Mouse (Mus musculus) stomach, postnatal 0 days (tissue): Measurements from ENCODE around the gene Gm20219.

Experiments used
- CTCF ChIP-seq: IDR thresholded peaks from 2 replicates; pipeline ENCODE4 v1.5.1; 2016; ENCODE audit warnings: antibody characterized with exemption, low read depth, mild to moderate bottlenecking, moderate library complexity
- EP300 ChIP-seq: optimal IDR thresholded peaks from 2 replicates; pipeline ENCODE3; 2016; ENCODE audit warnings: antibody characterized with exemption

DNA sequence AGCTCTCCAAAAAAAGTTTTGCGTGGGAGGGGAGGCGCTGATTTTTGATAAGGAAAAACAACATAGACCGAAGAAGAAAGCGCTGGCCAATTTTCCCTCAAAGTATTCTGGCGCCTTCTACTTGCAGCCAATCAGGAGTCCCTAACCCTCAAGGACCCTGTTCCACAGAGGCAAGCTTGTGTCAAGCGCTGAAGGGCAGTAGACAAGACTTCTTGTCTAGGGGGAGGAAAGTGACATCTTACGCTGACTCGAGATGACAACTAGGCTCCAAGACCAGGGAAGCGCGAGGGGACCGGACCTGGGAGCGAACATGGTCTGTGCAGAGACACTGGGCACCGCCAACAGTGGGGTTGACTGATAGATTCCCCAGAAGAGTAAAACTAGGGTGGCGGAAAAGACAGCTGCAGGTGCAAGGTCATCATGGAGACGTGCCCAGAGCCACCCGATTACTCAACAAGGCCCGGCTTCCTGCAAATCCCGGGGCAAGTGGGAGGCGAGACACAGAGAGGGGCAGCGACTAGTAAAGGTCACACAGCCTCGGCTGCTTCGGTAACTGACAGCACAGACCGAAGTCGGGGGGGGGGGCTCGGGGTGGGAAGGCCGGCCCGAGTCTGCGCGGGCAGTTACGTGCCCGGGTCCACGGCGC is 29.5 kb upstream of the Gm20219 start:
- TF ChIP-seq CTCF, result no peak
- no peak for TF ChIP-seq EP300
